Mouse (Mus musculus): ENCODE data around the gene Hist1h4m. TPM values are rescaled to one million over a fixed set of nuclear protein-coding genes. Genes with fewer than 3 reads are reported as not detected.
"Not testable (repeated sequence)": the region's sequence is repeated elsewhere in the genome, so short reads cannot be mapped to it uniquely, and the experiment has no call there.

The Hist1h4m gene
- polyA plus RNA-seq, 1 experiment from 2014 or later = not detected

DNA sequence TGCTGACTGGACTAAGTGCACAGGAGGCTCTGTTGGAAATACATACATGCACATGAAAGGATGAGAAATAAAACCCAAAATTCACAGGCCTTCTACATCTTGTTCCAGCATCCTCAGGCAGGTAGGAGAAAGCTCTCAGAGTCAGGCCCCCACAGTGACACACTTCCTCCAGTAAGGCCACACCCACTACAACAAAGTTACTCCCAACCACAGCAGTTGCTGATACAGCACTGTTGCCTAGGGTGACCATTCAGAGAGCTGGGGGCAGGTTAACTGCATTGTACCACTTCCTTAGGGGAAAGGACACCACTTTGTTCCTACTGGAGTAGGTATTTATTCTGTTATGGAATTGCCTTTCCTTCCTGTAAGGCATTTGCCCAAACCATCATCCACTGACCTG lies 14.4 kb upstream of the Hist1h4m start:
- H3K9me3 ChIP-seq (replicated peaks; ENCODE audit: control insufficient read depth, low read length); ATAC-seq; H3K4me1 ChIP-seq (ENCODE audit: control insufficient read depth, insufficient read depth, low read length); H3K4me3 ChIP-seq (ENCODE audit: low read depth, low read length); H3K27ac ChIP-seq (ENCODE audit: low read depth, low read length); H3K4me2 ChIP-seq (ENCODE audit: low read length); DNase-seq (ENCODE audit: low spot score); H3K9ac ChIP-seq (ENCODE audit: low read length); H3K27me3 ChIP-seq (replicated peaks; ENCODE audit: control insufficient read depth, insufficient read depth, low read length); H3K36me3 ChIP-seq (ENCODE audit: control insufficient read depth, insufficient read depth, low read length): not testable (repeated sequence)

DNA sequence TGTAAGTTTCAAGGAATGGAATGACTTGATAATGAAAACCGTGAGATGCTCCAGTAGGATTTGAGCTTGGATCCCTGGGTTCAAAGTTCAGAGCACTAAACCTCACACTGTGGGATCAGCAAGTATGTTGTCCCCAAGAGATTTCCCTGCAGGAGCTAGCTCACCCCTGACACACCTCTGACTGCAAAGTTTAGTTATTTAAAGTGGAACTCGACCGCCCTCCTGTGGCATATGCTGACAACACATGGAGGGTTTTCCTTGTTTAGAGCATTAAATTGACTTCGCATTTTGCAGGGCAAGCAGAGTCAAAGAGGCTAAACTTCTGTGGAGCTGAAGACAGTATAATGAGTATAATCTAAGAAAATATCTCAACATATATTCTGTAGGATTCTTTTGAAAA lies 8.5 kb upstream of the Hist1h4m start:
- no CpG with 5 or more reads among the region's 4 CpGs for WGBS
- peak; percentile 70 for ATAC-seq
- H3K4me3 ChIP-seq (ENCODE audit: low read depth, low read length); DNase-seq (ENCODE audit: low spot score); H3K4me1 ChIP-seq (ENCODE audit: control insufficient read depth, insufficient read depth, low read length); H3K36me3 ChIP-seq (ENCODE audit: control insufficient read depth, insufficient read depth, low read length); H3K9ac ChIP-seq (ENCODE audit: low read length); H3K27me3 ChIP-seq (replicated peaks; ENCODE audit: control insufficient read depth, insufficient read depth, low read length); H3K27ac ChIP-seq (ENCODE audit: low read depth, low read length); H3K4me2 ChIP-seq (ENCODE audit: low read length); H3K9me3 ChIP-seq (replicated peaks; ENCODE audit: control insufficient read depth, low read length): not testable (repeated sequence)

DNA sequence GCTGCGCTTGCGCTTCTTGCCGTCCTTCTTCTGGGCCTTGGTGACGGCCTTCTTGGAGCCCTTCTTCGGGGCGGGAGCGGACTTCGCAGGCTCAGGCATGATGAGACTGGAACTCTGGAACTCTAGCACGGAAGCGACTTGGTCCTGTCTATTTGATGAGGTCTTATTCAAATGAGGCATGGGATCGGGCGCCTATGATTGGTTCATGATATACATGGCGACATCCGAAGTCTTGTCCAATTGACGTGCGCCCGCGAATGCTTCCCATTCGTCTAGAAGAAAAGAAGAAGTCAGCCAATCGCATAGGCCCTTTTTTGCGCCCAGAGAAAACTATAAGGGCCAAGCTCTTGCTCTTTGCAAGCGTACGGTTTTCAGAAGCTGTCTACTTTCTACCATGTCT lies 1.5 kb upstream of the Hist1h4m start, which contains the start of the genes Hist1h2bq and Hist1h2ao:
Gene Hist1h2bq, minus strand, starts transcription at position 125 of the 400 bp plus-strand sequence.
Gene Hist1h2ao, plus strand, starts transcription at position 393 of the 400 bp plus-strand sequence.
- not testable (repeated sequence) for H3K27me3 ChIP-seq (replicated peaks; ENCODE audit: control insufficient read depth, insufficient read depth, low read length); DNase-seq (ENCODE audit: low spot score); H3K9ac ChIP-seq (ENCODE audit: low read length); H3K36me3 ChIP-seq (ENCODE audit: control insufficient read depth, insufficient read depth, low read length); H3K9me3 ChIP-seq (replicated peaks; ENCODE audit: control insufficient read depth, low read length); H3K27ac ChIP-seq (ENCODE audit: low read depth, low read length); H3K4me1 ChIP-seq (ENCODE audit: control insufficient read depth, insufficient read depth, low read length); H3K4me2 ChIP-seq (ENCODE audit: low read length); H3K4me3 ChIP-seq (ENCODE audit: low read depth, low read length)
- no CpG with 5 or more reads among the region's 23 CpGs for WGBS
- peak; percentile 97 for ATAC-seq

DNA sequence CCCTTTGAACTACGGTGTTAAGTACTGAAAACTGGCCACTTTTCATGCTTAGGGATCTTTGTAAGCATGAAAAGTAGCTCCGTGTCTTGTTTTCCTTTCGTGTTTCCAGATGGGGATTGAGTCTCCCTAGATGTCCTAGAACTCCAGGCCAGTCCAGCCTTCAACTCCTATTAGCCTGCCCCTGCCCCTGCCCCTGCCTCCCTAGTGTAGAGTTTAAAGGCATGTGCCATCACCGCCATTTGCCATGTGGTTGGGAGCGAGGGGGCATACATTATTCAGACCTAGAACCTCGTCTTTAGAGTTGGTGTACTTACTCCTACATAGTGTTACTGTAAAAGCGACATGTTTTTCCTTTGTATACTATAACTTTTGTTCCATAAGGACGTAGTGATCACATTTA lies 472 bp upstream of the Hist1h4m start:
- H3K9me3 ChIP-seq (replicated peaks; ENCODE audit: control insufficient read depth, low read length); DNase-seq (ENCODE audit: low spot score); H3K27me3 ChIP-seq (replicated peaks; ENCODE audit: control insufficient read depth, insufficient read depth, low read length); H3K4me2 ChIP-seq (ENCODE audit: low read length); H3K4me3 ChIP-seq (ENCODE audit: low read depth, low read length); H3K27ac ChIP-seq (ENCODE audit: low read depth, low read length); H3K9ac ChIP-seq (ENCODE audit: low read length); H3K36me3 ChIP-seq (ENCODE audit: control insufficient read depth, insufficient read depth, low read length); H3K4me1 ChIP-seq (ENCODE audit: control insufficient read depth, insufficient read depth, low read length): not testable (repeated sequence)
- no CpG with 5 or more reads among the region's 8 CpGs for WGBS
- ATAC-seq = peak; percentile 22

DNA sequence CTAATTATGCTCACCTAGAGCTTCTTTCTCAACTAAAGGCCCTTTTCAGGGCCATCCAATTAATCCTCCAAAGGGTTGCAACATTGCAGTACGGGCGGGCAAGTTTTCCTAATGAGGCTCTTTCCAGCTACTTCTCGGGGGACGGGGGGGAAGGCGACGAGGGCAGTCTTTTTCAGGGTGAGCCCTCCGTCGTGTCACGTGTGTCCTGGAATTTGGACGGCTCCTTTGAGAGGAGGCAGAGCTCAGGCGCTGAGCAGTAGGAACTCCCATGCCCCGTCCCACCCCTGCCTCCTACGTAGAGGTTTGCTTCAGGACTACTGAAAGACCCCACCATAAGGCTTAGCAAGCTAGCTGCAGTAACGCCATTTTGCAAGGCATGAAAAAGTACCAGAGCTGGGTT lies 546 bp downstream of the Hist1h4m start:
- peak; percentile 40 for ATAC-seq
- not testable (repeated sequence) for H3K36me3 ChIP-seq (ENCODE audit: control insufficient read depth, insufficient read depth, low read length); DNase-seq (ENCODE audit: low spot score); H3K9me3 ChIP-seq (replicated peaks; ENCODE audit: control insufficient read depth, low read length); H3K9ac ChIP-seq (ENCODE audit: low read length); H3K27me3 ChIP-seq (replicated peaks; ENCODE audit: control insufficient read depth, insufficient read depth, low read length); H3K4me1 ChIP-seq (ENCODE audit: control insufficient read depth, insufficient read depth, low read length); H3K27ac ChIP-seq (ENCODE audit: low read depth, low read length)
- WGBS = 0% methylated on average over 10 of the region's 14 CpGs
- Histone ChIP-seq H3K4me2 (ENCODE audit: low read length) (peak overlapping the region; percentile 40), H3K4me3 (ENCODE audit: low read depth, low read length) (0 out of 2 replicates have a peak overlapping the region, but pooled peaks have one; percentile 19)

DNA sequence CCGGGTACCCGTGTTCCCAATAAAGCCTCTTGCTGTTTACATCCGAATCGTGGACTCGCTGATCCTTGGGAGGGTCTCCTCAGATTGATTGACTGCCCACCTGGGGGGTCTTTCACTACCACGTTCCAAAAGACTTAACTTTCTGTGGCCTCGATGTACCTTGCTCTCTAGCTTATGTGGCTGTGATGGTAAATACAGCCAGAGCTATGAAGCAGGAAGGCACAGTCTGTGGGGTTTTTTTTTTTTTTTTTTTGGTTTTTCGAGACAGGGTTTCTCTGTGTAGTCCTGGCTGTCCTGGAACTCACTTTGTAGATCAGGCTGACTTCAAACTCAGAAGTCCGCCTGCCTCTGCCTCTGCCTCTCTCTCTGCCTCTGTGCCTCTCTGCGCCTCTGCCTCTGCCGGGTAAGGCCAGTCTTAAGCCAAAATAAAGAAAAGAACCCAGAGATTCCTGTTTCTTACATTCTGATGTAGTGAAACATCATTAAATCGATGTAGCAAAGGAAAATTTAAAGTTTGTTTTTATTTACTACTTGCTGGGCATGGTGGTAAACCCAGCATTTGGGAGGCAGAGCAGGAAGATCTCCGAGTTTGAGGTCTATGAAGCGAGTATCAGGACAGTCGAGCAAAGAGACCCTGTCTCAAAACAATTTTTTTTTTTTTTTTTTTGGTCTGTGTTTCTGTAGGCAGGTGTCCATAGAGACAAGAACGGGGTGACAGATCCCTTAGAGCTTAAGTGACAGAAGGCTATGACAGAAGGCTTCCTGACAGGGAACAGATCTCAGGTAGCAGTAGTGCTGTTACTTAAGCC lies 8.7 kb downstream of the Hist1h4m start:
- not testable (repeated sequence) for H3K4me2 ChIP-seq (ENCODE audit: low read length); H3K36me3 ChIP-seq (ENCODE audit: control insufficient read depth, insufficient read depth, low read length)
- 52% methylated on average over 6 of the region's 16 CpGs for WGBS

DNA sequence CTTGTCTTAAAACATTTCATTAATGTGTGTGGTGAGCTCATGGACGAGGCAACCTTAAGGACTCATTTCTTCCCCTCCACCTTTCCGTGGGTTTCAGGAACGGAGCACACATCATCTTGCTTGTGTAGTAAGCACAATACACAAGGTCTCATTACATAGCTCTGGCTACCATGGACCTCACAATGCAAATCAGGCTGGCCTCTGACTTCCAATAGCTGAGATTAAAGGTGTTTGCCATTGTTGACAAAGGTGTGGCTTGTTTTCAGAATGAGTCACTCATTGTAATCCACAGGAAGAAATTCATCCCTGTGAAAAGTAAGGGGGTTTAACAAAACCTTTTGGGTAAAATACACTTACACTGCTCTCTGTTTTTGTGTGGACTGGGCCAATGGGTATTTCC lies 17.0 kb downstream of the Hist1h4m start:
- no peak overlapping the region for H3K4me3 ChIP-seq (ENCODE audit: low read depth, low read length)
- H3K36me3 ChIP-seq (ENCODE audit: control insufficient read depth, insufficient read depth, low read length) = no peaks in the 10 kb centered on the region

More for the DNA sequence above, 8.7 kb downstream of the Hist1h4m start:
- not testable (repeated sequence) for H3K9ac ChIP-seq (ENCODE audit: low read length); H3K27ac ChIP-seq (ENCODE audit: low read depth, low read length); H3K9me3 ChIP-seq (replicated peaks; ENCODE audit: control insufficient read depth, low read length); H3K4me1 ChIP-seq (ENCODE audit: control insufficient read depth, insufficient read depth, low read length); H3K4me3 ChIP-seq (ENCODE audit: low read depth, low read length); ATAC-seq; DNase-seq (ENCODE audit: low spot score); H3K27me3 ChIP-seq (replicated peaks; ENCODE audit: control insufficient read depth, insufficient read depth, low read length)

DNA sequence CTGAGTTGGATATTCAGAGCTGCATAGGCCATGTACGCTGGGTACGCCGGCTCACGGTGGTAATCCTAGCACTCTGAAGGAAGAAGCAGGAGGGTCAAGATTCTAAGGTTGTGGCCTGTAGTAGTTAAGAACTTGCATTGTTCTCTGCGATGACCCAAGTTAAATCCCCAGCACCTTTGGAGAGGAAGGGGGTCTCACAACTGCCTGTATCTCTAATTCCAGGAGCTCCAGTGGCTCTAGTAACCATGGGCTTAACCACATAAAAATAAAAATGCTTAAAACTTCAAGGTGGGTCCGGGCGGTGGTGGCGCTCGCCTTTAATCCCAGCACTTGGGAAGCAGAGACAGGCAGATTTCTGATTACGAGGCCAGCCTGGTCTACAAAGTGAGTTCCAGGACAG lies 18.8 kb downstream of the Hist1h4m start:
- Histone ChIP-seq H3K4me1 (ENCODE audit: control insufficient read depth, insufficient read depth, low read length) (no peaks in the 10 kb centered on the region), H3K4me2 (ENCODE audit: low read length) (no peak overlapping the region), H3K36me3 (ENCODE audit: control insufficient read depth, insufficient read depth, low read length) (no peaks in the 10 kb centered on the region), H3K4me3 (ENCODE audit: low read depth, low read length) (no peak overlapping the region), H3K9me3 (replicated peaks; ENCODE audit: control insufficient read depth, low read length) (no peaks in the 10 kb centered on the region), H3K27ac (ENCODE audit: low read depth, low read length) (no peak overlapping the region), H3K9ac (ENCODE audit: low read length) (no peak overlapping the region), H3K27me3 (replicated peaks; ENCODE audit: control insufficient read depth, insufficient read depth, low read length) (no peaks in the 10 kb centered on the region)
- WGBS = 83% methylated on average over 10 of the region's 10 CpGs
- ATAC-seq = no peak
- DNase-seq (ENCODE audit: low spot score) = no peak

More for the DNA sequence above, 17.0 kb downstream of the Hist1h4m start:
- Histone ChIP-seq H3K4me1 (ENCODE audit: control insufficient read depth, insufficient read depth, low read length) (no peaks in the 10 kb centered on the region), H3K9me3 (replicated peaks; ENCODE audit: control insufficient read depth, low read length) (no peaks in the 10 kb centered on the region), H3K9ac (ENCODE audit: low read length) (no peak overlapping the region), H3K27ac (ENCODE audit: low read depth, low read length) (no peak overlapping the region), H3K4me2 (ENCODE audit: low read length) (no peak overlapping the region), H3K27me3 (replicated peaks; ENCODE audit: control insufficient read depth, insufficient read depth, low read length) (no peaks in the 10 kb centered on the region)
- no peak for ATAC-seq
- WGBS = 76% methylated on average over 3 of the region's 3 CpGs
- no peak for DNase-seq (ENCODE audit: low spot score)

Measured in forebrain, embryonic 14.5 days (tissue).